Mouse (Mus musculus): ENCODE measurements around the gene Gm20816. TPM values are rescaled to one million over a fixed set of nuclear protein-coding genes. Genes with fewer than 3 reads are reported as not detected.
"Not testable (repeated sequence)": the region's sequence is repeated elsewhere in the genome, so short reads cannot be mapped to it uniquely, and the experiment has no call there.

Gene Gm20816
- polyA plus RNA-seq (2015; fragmentation: Nextera tagmentation; extraction: Ambion mirVana): not detected in 2 replicates

GRCm38 (mm10) chrY:68537655-68538054 is at the start of gene Gm20816:
Gene Gm20816 (plus strand): TSS chrY:68537955.
- H3K9ac ChIP-seq; ATAC-seq (ENCODE audit: insufficient number of reproducible peaks, low FRiP score, low TSS enrichment, low read depth); H3K4me1 ChIP-seq; H3K27me3 ChIP-seq; H3K4me3 ChIP-seq (replicated peaks); H3K36me3 ChIP-seq; H3K9me3 ChIP-seq (replicated peaks); H3K27ac ChIP-seq (replicated peaks); H3K4me2 ChIP-seq (replicated peaks): not testable (repeated sequence)
- no CpG with 5 or more reads among the region's 3 CpGs for WGBS

Other genes starting within 250 kb of the Gm20816 start
- gene Gm20937, start 243.1 kb upstream of the Gm20816 start, polyA plus RNA-seq (2015; fragmentation: Nextera tagmentation; extraction: Ambion mirVana): not detected in 2 replicates